Mouse (Mus musculus) heart, adult 11 months (tissue): ENCODE data around the gene N4bp2l2.

Experiments used
- DNase-seq: peaks from one replicate; pipeline ENCODE4 v3.0.0; 2022

N4bp2l2 gene

DNA sequence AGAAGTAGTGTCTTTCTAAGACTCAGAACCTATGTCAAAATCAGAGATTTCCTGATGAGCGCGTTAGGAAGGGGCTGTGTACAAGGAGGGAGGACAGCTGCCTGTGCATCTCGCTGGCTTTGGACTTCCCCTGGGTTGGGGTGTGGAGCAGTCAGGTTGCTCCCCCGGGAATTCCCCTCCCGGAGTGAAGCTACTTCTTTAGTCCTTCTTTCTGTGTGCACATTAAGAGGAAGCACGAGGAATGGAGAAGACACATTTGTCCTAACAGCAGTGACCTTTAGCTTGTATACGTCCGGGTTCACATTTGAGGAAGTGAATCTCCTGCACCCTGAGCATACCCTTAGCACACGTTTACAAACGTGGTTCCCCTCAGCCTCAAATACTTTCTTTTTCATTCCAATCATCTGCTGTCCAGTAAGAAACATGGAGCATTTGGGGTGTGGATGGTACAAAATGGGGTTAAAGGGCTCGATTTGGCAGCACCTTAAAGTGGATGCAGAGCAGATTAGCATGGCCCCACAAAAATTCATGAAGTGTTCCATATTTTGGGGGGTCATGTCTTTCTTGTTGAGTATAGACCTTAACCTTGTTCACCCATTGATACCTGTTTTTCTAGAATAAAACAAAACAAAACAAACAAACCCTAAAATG lies 70.5 kb downstream of the N4bp2l2 start:
- peak; percentile 93 for DNase-seq

DNA sequence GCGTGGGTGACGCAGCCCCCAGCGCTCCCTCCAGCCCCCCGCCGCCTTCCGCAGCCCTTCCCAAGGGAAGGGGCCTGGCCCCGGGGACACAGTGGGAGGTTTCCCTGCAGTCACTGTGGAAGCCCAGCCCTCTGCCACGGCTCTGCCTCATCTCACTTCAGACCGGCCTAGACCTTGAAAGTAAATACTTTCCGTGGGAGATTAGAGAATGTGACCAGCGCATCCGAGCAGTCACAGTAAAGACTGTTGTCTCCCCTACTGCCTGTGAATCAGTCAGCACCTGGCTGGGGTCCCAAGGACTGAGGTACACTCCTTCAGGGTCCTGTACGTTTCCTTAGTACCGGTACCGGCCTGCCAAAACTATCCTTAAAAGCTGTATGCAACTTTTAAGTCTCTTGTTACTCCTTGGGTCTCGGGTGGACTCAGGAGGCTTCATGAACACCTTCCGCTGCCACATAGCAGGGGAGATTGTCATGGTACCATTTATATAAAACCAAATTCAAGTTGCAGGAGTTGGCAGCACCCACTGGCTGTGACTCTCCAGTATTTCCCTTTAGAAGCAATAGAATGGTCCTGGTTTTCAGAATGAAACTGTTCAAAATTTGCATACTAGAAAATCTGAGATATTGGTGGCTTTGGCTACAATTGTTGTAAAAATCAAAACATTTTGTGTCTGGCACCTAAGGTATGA lies 71.2 kb downstream of the N4bp2l2 start:
- no peak for DNase-seq

- peak; percentile 97 for DNase-seq
Observed at GRCm38 (mm10) chr5:150593756-150594648, 72.0 kb downstream of the N4bp2l2 start.

DNA sequence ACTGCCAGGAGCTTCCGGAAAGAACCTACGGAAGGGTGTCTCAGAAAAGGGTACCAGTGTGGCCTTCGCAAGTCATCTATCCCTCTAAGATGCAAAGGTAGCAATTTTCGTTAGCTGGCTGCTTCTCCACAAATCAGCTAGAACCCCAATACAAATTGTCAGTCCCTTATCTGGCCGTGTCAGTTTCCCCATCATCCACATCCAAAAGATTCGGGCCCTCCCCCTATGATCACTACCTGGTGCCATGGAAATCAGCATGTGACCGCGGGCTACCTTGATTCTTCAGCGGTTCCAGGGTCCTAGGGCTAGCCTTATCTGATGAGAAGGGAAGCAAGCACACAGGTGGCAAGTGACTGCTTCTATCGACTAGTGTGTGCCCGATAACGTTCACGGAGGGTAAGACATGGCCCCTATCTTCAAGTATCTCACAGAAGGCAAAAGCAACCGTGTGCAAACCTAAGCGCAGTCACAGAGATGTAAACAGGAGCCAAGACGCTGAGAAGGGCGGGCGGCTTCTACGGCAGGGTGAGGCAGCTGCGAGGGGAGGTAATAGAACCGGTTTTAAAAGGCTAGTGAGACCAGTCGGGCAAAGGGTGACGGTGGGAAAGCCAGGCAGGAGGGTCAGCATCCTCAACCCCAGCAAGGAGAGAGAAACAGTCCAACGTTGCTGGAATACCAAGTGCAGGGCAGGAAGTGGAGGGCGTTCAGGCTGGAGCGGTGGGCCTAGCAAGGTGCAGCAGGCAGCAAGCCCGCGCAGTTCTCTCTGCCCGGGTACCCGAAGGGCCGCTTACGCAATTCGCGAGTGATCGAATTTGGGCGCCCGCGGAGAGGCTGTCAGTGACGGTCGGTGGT lies 72.9 kb downstream of the N4bp2l2 start:
- peak; percentile 90 for DNase-seq

DNA sequence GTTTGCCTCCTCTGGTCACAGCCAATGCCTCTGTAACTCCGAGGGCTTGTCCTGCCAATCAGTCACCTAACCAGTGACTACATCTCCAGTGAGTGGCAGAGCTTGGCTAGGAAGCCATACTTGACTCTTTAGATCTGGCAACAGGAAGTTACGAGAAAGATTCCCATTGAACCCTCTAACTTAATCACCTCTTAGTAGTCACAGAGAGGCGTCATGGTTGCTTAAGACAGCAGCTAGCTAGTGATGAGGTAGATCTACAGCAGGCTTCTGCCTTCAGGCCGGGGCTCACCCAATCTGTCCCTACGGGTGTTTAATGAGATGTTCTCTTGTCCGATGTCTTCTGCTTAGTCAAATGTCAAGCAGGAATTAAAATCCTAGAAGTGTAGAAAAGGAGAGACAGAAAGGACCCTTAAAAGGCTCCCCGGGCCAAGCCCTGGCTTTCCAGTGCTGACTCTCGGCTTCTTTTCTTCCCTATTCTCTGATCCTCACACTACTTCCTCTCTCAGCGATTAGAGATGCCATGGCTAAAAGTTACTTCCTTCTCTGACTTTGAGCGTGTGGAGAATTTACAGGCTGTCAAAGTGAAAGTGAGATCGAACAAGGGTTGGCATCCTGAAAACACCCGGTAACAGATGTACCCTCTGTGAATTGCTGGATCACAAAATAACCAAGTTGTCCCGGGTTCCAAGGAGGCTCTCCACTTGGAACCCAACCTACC lies 73.6 kb downstream of the N4bp2l2 start:
- peak; percentile 92 for DNase-seq

DNA sequence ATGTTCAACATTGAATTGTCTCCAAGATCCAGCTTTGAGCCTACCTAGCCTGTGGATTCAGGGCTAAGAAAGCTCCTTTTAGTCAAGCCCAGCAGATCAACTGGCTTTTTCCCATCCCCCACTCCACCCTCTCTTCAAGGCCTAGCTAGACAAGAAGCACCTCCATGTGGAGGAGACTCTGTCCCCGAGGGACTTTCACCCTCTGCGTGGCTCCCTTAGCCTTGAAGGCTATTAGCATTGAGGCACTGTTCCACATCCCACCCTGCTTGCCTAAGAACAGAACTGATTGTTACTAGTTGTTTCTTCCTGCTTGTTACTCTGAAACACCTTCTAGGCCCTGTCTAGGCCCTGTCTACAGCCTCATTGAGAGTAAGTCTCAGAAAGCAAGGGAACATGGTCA lies 76.0 kb downstream of the N4bp2l2 start:
- no peak for DNase-seq

- no peak for DNase-seq
Observed at GRCm38 (mm10) chr5:150584337-150584729, 81.7 kb downstream of the N4bp2l2 start.

DNA sequence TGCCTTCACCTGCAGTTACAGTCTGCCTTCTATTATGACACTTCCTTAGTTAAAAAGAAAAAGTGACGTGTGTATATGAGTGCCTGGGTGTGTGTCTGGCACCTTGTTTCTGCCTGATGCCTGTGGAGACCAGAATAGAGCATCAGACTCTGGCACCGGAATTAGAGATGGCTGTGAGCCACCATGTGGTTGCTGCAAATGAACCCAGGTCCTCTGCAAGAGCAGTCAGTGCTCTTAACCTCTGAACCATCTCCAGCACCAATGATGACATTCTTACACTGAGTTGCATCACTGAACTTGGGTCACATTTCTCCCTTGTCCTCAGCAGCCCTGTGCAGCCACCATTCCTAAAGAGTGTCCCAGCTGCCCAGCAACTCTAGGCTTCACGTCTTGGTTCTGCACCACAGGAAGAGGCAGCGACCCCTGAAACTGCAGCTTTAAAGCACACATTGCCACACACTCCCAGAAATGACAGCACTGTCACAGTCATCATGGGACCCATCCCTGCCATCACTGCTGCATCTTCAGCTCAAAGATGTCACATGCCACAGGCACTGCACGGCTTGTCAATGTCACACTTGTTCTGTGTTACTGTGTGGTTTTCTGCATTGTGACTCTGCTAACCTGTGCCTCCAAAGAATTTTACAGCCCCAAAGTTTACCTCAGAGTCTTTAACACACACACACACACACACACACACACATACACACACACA lies 82.2 kb downstream of the N4bp2l2 start:
- DNase-seq: peak; percentile 92

- peak; percentile 83 for DNase-seq
Observed at GRCm38 (mm10) chr5:150583181-150583580, 82.8 kb downstream of the N4bp2l2 start.

GRCm38 (mm10) chr5:150581180-150581579 lies 84.8 kb downstream of the N4bp2l2 start:
- DNase-seq: peak; percentile 75

DNA sequence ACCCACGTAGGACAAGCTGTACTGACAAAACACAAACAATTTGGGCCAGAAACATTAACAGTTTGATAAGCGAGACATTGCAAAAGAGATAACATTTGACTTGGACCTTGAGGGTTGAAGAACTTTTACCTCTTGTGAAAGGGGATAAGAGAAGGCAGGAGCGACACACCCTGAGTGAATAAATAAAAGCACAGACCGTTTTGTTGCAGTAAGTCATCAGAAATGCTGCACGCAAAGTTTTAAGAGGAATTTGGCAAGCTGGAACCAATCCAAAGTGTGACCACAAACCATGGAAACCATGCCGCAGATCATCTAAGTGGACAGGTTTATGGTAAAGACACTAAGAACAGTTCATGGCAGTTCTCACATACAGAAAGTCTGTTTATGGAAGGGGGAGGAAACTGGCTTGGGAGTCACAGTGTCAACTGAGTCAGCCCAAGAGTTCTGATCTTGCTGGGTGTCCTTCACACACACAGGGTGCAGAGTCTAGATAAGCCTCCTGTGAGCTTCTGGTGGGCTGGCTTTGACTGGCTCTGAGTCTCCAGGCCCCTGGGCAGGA lies 87.3 kb downstream of the N4bp2l2 start:
- DNase-seq: peak; percentile 78

DNA sequence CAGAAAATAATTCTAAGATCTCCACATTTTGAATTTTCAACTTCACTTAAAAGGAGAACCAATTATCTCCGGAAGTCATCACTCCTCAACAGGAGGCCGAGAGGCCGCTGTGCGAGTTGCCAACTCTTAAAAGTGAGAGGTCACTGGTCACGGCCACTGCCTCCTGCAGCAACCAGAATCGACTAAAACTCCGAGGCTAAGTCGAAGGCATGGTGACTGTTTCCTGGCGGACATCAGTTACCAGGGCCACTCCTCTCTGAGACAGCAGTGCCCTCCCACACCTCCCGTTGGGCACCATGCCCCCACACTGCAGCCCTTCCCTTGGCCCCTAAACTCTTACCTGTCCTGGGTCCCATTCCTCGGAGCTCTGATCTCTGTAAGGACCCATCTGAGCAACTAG lies 89.2 kb downstream of the N4bp2l2 start:
- peak; percentile 63 for DNase-seq

GRCm38 (mm10) chr5:150574885-150575284 lies 91.1 kb downstream of the N4bp2l2 start:
- peak; percentile 79 for DNase-seq

- DNase-seq: no peak
Observed at GRCm38 (mm10) chr5:150574403-150574802, 91.6 kb downstream of the N4bp2l2 start.

DNA sequence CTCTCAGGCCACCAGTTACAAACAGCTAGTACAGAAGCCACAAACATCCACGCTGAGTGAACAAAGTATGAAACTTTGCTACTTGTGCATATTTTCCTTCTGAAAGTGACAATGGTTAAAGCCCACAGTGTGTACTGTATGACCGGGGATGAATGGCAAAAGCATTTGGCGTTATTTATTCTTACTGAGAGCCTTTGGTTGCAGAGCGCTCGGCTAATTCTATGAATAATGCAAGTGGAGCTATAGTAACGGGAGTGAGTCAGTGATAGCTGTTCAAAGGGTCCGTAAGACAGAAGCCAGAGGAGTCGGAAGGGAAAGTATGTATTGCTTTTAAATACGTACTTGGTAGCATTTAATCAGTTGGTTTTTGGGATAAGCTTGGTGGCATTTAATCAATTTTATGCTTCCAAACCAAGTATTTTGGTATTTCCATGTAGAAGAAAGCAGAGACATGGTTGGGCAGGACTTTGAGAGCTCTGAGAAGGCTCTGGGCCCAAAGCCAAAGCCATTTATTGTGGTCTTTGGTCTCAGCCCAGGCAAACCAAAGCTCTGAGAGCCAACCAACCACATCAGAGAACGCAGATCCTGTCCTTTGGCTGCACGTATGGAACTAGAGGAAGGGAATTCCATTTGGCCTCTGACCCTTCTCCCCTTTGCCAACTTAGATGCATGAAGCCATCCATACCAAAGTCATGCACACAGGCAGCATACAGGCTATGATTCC lies 95.3 kb downstream of the N4bp2l2 start:
- no peak for DNase-seq

DNA sequence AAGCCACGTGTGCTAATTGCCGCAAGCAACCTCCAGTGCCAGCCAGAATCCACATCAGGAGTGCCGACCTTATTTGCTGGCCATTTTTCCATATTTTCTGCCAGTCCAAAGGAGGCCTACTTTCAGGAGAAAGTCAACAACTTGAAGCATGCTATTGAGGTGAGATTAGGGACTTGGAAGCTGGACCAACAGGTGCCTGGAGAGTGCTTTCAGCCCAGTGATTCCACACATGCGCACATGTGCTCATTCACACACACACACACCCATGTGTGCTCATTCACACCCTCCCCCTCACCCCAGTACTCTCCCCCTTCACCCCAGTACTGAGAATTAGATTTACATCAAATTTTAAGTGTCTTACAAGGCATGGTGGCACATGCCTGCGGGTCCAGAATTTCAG lies 99.0 kb downstream of the N4bp2l2 start:
- peak; percentile 75 for DNase-seq

DNA sequence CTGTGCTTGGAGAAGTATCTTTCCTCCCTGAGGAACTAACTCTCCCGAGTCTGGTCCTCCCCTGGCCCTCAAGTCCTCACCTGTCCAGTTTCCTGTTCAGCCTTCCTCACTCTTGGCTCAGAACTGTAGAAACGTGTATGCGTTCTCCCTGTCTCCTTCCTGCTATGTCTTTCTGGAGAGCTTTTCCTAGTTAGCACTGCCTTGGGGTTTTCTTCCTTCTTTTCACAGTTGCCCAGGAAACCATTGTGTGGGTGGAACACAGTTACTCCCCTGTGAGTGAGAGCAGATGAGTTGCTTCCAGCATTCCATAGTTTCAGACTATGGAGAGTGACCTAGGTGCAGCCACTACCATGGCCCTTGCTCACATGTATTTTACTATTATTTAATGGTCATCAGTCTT lies 99.8 kb downstream of the N4bp2l2 start:
- DNase-seq: peak; percentile 68

DNA sequence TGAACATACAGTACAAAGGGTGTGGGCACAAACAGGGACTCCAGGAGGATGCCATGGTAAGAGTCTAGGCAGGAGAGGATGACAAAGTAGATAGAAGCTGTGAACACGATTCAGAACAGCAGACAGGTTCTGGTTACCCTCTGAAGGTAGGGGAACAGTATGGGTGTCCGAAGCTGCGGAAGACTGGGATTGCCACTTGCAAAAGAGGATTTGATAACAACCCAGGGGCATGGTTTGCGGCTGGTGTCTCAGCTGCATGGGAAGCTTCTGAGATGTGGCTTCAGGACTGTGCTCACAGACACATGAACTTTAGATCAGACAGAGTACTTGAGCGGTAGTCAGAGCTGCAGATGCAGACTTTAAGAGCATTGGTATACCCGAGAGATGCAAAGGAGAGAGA lies 101.6 kb downstream of the N4bp2l2 start:
- DNase-seq: peak; percentile 54

DNA sequence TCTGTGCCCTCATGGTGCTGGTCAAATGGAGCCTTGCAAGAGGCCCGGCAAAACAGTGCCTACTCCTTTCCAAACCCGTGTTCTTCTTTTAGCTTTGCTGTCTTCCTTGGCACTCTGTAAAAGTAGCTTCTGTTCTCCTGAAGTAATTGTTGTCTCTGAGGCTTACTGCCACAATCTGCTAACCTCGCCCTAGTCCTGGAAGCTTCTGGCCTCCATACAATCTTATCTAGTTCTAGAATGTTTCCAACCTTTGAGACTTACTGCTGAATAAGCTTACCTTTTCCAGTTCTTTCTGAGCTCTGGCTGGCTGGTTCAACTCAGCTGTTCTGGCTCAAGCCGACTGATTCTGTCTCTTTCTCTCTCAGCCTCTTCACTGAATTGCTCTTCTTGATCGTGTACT lies 104.2 kb downstream of the N4bp2l2 start:
- peak; percentile 78 for DNase-seq

DNA sequence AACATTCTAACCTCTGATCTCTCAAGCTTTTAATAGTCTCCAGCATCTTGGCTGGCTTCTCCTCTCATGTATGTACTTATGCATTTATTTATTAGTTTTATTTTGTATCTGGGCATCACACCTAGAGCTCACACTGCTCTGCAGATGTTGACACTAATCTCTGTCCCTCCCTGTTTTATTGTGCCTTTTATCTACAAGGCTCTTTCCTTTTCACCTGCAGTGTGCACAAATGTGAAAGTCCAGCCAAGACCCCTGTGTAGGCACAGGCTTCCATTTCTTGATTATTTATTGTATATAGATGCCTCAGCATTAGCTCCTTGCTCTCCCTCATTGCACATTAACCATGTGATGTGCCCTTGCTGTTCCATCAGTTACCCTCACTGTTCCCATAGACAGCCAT lies 104.6 kb downstream of the N4bp2l2 start:
- DNase-seq: no peak
